Mouse (Mus musculus): ENCODE measurements around the gene Smg7. TPM values are rescaled to one million over a fixed set of nuclear protein-coding genes. Genes with fewer than 3 reads are reported as not detected.

Gene Smg7
- polyA plus RNA-seq, 2 experiments, result 9.2 to 10.9 TPM

GRCm38 (mm10) chr1:152799897-152800296 is 102.5 kb downstream of the Smg7 start, which contains the start of gene Ncf2:
Gene Ncf2 (plus strand): TSS chr1:152800194.
- Histone ChIP-seq H3K9me3 (ENCODE audit: control insufficient read depth, low read length) (no peaks in the 10 kb centered on the region), H3K36me3 (replicated peaks; ENCODE audit: control insufficient read depth, insufficient read depth, low read depth) (no peaks in the 10 kb centered on the region), H3K4me2 (ENCODE audit: low read depth) (no peak within 1 kb of the TSS), H3K27me3 (ENCODE audit: control insufficient read depth, insufficient read depth, low read length) (no peaks in the 10 kb centered on the region), H3K4me1 (replicated peaks; ENCODE audit: control insufficient read depth in 2 of 2, insufficient read depth in 2 of 2, low read length in 1 of 2) (peaks cover 0 to 20% of the 10 kb centered on the region in 2 experiments; a peak in 3 of 4 replicates), H3K27ac (no peak within 1 kb of the TSS), H3K4me3 (ENCODE audit: insufficient read depth in 1 of 2, low read depth in 2 of 2, low read length in 2 of 2) (no peak within 1 kb of the TSS), H3K9ac (replicated peaks) (no peak within 1 kb of the TSS)
- no peak for ATAC-seq (ENCODE audit: insufficient read depth)
- no peak for DNase-seq (ENCODE audit: low read depth in 3 of 3, low spot score in 3 of 3)
- TF ChIP-seq EP300 (IDR thresholded peaks at IDR 0.05; ENCODE audit: low read depth) (no peak), CTCF (IDR thresholded peaks at IDR 0.05; ENCODE audit: low read depth) (no peak)
- 7% methylated on average over 2 of the region's 2 CpGs for WGBS (ENCODE audit: insufficient replicate concordance)

GRCm38 (mm10) chr1:152798125-152798524 is 104.3 kb downstream of the Smg7 start:
- 21% methylated on average over 9 of the region's 9 CpGs for WGBS (ENCODE audit: insufficient replicate concordance)
- TF ChIP-seq CTCF (IDR thresholded peaks at IDR 0.05; ENCODE audit: low read depth) (no peak), EP300 (IDR thresholded peaks at IDR 0.05; ENCODE audit: low read depth) (no peak)
- Histone ChIP-seq H3K4me1 (replicated peaks; ENCODE audit: control insufficient read depth in 2 of 2, insufficient read depth in 2 of 2, low read length in 1 of 2) (peaks cover 0 to 18% of the 10 kb centered on the region in 2 experiments; a peak in 3 of 4 replicates), H3K4me2 (ENCODE audit: low read depth) (no peak overlapping the region), H3K4me3 (ENCODE audit: insufficient read depth in 1 of 2, low read depth in 2 of 2, low read length in 2 of 2) (no peak overlapping the region), H3K27me3 (ENCODE audit: control insufficient read depth, insufficient read depth, low read length) (no peaks in the 10 kb centered on the region), H3K9me3 (ENCODE audit: control insufficient read depth, low read length) (no peaks in the 10 kb centered on the region), H3K27ac (no peak overlapping the region), H3K36me3 (replicated peaks; ENCODE audit: control insufficient read depth, insufficient read depth, low read depth) (no peaks in the 10 kb centered on the region), H3K9ac (replicated peaks) (no peak overlapping the region)
- ATAC-seq (ENCODE audit: insufficient read depth), result peak; percentile 51; the same call in 1 of the 2 replicates
- DNase-seq (ENCODE audit: low read depth in 3 of 3, low spot score in 3 of 3), result no peak

GRCm38 (mm10) chr1:152796683-152797263 is 105.7 kb downstream of the Smg7 start:
- peaks cover 0 to 18% of the 10 kb centered on the region in 2 experiments; a peak in 3 of 4 replicates for H3K4me1 ChIP-seq (replicated peaks; ENCODE audit: control insufficient read depth in 2 of 2, insufficient read depth in 2 of 2, low read length in 1 of 2)
- H3K9me3 ChIP-seq (ENCODE audit: control insufficient read depth, low read length), result no peaks in the 10 kb centered on the region
- DNase-seq (ENCODE audit: low read depth in 3 of 3, low spot score in 3 of 3) (no peak), ATAC-seq (ENCODE audit: insufficient read depth) (no peak)
- WGBS (ENCODE audit: insufficient replicate concordance), result 65% methylated on average over 8 of the region's 8 CpGs
- no peaks in the 10 kb centered on the region for H3K36me3 ChIP-seq (replicated peaks; ENCODE audit: control insufficient read depth, insufficient read depth, low read depth)
- no peak overlapping the region for H3K4me3 ChIP-seq (ENCODE audit: insufficient read depth in 1 of 2, low read depth in 2 of 2, low read length in 2 of 2)
- H3K4me2 ChIP-seq (ENCODE audit: low read depth), result no peak overlapping the region
- no peak overlapping the region for H3K9ac ChIP-seq (replicated peaks)
- H3K27me3 ChIP-seq (ENCODE audit: control insufficient read depth, insufficient read depth, low read length), result no peaks in the 10 kb centered on the region
- H3K27ac ChIP-seq, result no peak overlapping the region
- TF ChIP-seq CTCF (IDR thresholded peaks at IDR 0.05; ENCODE audit: low read depth) (no peak), EP300 (IDR thresholded peaks at IDR 0.05; ENCODE audit: low read depth) (no peak)

GRCm38 (mm10) chr1:152795688-152796255 is 106.7 kb downstream of the Smg7 start:
- Histone ChIP-seq H3K27ac (no peak overlapping the region), H3K4me2 (ENCODE audit: low read depth) (no peak overlapping the region), H3K27me3 (ENCODE audit: control insufficient read depth, insufficient read depth, low read length) (no peaks in the 10 kb centered on the region), H3K36me3 (replicated peaks; ENCODE audit: control insufficient read depth, insufficient read depth, low read depth) (no peaks in the 10 kb centered on the region), H3K9ac (replicated peaks) (no peak overlapping the region), H3K4me1 (replicated peaks; ENCODE audit: control insufficient read depth in 2 of 2, insufficient read depth in 2 of 2, low read length in 1 of 2) (peaks cover 0 to 23% of the 10 kb centered on the region in 2 experiments; a peak in 3 of 4 replicates), H3K4me3 (ENCODE audit: insufficient read depth in 1 of 2, low read depth in 2 of 2, low read length in 2 of 2) (no peak overlapping the region), H3K9me3 (ENCODE audit: control insufficient read depth, low read length) (no peaks in the 10 kb centered on the region)
- WGBS (ENCODE audit: insufficient replicate concordance), result 30% methylated on average over 8 of the region's 8 CpGs
- DNase-seq (ENCODE audit: low read depth in 3 of 3, low spot score in 3 of 3), result no peak
- TF ChIP-seq EP300 (IDR thresholded peaks at IDR 0.05; ENCODE audit: low read depth), result no peak
- TF ChIP-seq CTCF (IDR thresholded peaks at IDR 0.05; ENCODE audit: low read depth), result no peak
- ATAC-seq (ENCODE audit: insufficient read depth), result no peak

- TF ChIP-seq CTCF (IDR thresholded peaks at IDR 0.05; ENCODE audit: low read depth) (no peak), EP300 (IDR thresholded peaks at IDR 0.05; ENCODE audit: low read depth) (no peak)
- no peak overlapping the region for H3K27ac ChIP-seq
- H3K4me3 ChIP-seq (ENCODE audit: insufficient read depth in 1 of 2, low read depth in 2 of 2, low read length in 2 of 2), result no peak overlapping the region
- H3K4me1 ChIP-seq (replicated peaks; ENCODE audit: control insufficient read depth in 2 of 2, insufficient read depth in 2 of 2, low read length in 1 of 2), result peaks cover 0 to 20% of the 10 kb centered on the region in 2 experiments; a peak in 3 of 4 replicates
- no peak for ATAC-seq (ENCODE audit: insufficient read depth)
- no peak overlapping the region for H3K4me2 ChIP-seq (ENCODE audit: low read depth)
- no peak overlapping the region for H3K9ac ChIP-seq (replicated peaks)
- no peak for DNase-seq (ENCODE audit: low read depth in 3 of 3, low spot score in 3 of 3)
- no peaks in the 10 kb centered on the region for H3K36me3 ChIP-seq (replicated peaks; ENCODE audit: control insufficient read depth, insufficient read depth, low read depth)
- 59% methylated on average over 6 of the region's 6 CpGs for WGBS (ENCODE audit: insufficient replicate concordance)
- H3K27me3 ChIP-seq (ENCODE audit: control insufficient read depth, insufficient read depth, low read length), result no peaks in the 10 kb centered on the region
- no peaks in the 10 kb centered on the region for H3K9me3 ChIP-seq (ENCODE audit: control insufficient read depth, low read length)
Measured at GRCm38 (mm10) chr1:152793495-152794130, 108.8 kb downstream of the Smg7 start.
